Mouse (Mus musculus): ENCODE measurements at regions not wholly inside any gene's neighbourhood (a gene's known extent, or its start where the extent isn't known, plus 50 kb on each side); places are given as distances from the start of the nearest gene placed in this dataset.

GRCm38 (mm10) chr2:134126988-134127387 lies 427.2 kb downstream of the Hao1 start:
- DNase-seq: no peak

GRCm38 (mm10) chr2:134107286-134107685 lies 446.9 kb downstream of the Hao1 start:
- no peak for DNase-seq

GRCm38 (mm10) chr2:134088374-134088773 lies 465.8 kb downstream of the Hao1 start:
- no peak for DNase-seq

DNA sequence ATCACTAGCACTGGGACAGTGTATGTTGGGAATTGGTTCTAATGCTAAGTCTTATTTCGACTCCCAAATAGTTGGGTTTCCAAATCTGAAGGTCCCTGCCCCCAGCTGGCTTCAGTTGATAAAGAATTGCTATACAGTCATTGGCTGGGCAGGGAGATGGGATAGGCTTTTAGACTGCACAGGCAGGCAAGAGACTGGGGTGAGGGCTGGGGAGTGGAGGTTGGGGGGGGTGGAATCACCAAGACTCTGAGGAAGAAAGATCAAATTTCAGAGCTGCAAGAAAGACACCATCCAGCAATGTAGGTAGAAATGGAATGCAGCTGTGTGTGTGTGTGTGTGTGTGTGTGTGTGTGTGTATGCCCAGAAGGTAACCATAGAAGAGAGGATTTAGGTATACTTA lies 474.0 kb downstream of the Hao1 start:
- DNase-seq: no peak

GRCm38 (mm10) chr2:134077953-134078352 lies 476.2 kb downstream of the Hao1 start:
- DNase-seq: no peak

DNA sequence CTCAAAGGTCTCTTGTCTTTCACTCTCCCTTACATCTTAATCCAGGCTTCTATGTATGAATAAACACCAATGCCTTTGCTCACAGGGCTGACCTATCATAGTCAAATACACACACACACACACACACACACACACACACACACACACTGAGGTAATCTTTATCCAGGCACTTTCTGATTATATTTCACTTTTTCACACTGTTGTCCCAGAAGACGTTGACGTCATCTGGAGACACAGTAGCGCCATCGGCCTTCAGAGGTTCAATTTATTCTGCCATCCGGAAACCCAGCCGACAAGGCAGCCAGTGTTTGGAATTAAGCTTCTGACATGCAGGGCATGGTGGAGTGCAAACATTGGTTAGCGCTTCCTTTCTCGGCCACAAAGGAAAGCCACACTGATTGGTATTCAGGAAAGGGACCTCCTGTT lies 486.2 kb downstream of the Hao1 start:
- no peak for DNase-seq

GRCm38 (mm10) chr2:134067404-134067803 lies 486.8 kb downstream of the Hao1 start:
- no peak for DNase-seq

DNA sequence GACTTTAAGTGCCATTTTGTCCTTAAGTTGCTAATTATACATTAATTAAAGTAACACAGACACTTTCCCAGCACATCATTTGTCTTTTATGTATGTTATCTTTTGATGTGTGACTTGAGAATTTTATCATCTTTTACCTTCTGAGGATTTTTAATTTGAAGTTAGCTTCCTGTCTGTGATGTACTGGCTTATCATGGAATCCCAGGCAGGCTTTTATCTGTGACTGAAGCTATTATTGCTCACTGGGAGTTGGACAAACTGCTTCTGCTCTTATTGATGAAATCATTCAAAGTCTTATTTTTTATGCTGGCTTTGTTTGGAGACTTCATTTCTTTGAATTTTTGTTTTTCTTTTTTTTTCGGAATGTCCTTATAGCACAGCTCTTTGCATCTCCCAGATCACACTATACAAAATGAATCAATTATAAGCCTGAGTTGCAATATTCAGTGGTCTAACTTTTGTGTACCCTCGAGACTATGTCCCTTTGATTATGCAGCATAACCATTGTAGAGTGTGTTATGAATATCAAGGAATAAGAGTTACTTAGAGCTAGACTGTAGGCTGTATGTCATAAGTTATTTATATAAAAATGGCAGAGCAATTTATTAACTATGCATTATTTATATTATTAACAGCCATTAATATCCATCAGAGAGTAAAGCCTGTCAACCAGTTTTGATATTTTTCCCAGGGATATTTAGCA lies 494.1 kb downstream of the Hao1 start:
- DNase-seq: no peak

GRCm38 (mm10) chr2:134036359-134036874 lies 484.5 kb downstream of the Bmp2 start:
- DNase-seq: no peak

- peak; percentile 7 for DNase-seq
Measured at GRCm38 (mm10) chr2:134029631-134030414, 477.9 kb downstream of the Bmp2 start.

GRCm38 (mm10) chr2:134029153-134029552 lies 477.2 kb downstream of the Bmp2 start:
- no peak for DNase-seq

- DNase-seq: peak; percentile 1
Measured at GRCm38 (mm10) chr2:134017109-134017508, 465.1 kb downstream of the Bmp2 start.

DNA sequence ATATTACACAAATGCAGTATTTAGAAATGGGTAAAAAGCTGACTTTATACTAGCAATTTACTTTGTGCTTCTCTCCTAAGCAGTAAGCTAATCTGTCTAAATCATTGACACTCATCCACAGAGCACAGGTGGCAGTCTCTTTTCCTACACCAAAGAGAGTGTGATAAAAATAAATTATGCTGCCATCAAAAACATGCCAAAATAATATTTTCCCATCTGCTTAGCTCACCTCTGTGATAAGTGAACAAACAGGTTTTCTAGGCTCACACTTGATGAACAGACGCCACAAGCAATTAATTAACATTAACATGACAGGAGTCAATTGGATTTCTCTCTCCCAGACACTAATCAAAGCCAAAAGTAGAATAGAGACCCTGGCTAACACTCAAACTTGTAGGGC lies 451.2 kb downstream of the Bmp2 start:
- no peak for DNase-seq

- no peak for DNase-seq
Measured at GRCm38 (mm10) chr2:133994742-133995141, 442.8 kb downstream of the Bmp2 start.

- no peak for DNase-seq
Measured at GRCm38 (mm10) chr2:133994337-133994736, 442.4 kb downstream of the Bmp2 start.

DNA sequence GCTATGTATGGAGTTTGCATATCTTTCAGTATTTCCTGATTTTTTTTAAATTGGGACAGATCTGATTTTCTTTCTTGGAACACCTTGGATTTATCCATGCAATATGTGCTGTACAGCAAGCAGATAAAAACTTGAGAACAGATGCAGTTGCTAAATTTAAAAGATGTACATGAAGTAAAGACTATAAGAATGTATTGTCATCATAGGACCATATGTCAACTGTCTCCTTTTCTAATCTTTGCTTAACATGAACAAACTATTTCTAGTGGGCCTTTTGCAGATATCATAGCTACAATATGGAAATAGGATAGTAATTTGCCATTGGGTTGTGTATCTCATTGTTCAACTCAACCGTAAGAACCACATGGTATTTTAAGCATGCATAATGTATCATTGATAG lies 435.7 kb downstream of the Bmp2 start:
- no peak for DNase-seq

All from adrenal gland, adult 8-10 months (tissue).